Mouse (Mus musculus) brain, adult 2 months (tissue): ENCODE measurements around the gene Uimc1.

Experiments used
- DNase-seq: peaks from one replicate; pipeline ENCODE4 v3.0.0; 2011; ENCODE audit warnings: low read depth, low spot score

The Uimc1 gene

DNA sequence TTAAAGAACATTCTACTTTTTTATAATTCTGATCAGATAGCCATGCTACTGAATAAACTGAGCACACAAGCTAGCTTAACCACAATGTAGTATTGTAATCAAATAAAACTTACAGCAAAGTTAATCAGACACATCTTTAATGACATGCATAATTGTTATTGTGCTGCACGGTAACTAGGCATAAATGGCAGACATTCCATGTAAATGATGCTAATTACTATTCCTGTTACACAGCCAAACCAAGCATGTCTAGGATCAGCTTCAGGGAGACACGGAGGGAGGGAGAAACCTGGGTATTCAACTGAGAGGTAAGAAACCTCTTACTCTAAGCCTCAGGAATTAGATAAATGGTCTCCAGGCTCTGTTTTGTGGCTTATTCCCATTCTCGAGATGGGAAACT, 52.4 kb downstream of the Uimc1 start:
- DNase-seq: no peak

DNA sequence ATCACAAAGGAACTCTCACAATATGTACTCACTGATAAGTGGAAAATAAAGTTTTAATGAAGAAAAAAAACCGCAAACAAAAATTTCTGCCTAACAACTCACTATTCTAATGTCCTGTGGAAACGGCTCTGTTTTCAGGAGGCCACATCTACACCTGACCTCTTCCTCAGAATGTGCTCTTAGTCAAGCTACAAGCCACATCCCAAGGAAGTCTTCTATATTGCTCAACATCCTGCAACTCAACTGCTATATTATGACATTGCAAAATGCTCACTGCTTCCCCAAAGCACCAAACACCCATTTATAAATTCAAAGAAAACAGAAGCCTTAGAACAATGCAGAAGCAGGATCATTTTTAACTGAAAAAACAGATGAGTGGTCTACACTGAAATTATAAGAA, 60.1 kb downstream of the Uimc1 start:
- DNase-seq: no peak

DNA sequence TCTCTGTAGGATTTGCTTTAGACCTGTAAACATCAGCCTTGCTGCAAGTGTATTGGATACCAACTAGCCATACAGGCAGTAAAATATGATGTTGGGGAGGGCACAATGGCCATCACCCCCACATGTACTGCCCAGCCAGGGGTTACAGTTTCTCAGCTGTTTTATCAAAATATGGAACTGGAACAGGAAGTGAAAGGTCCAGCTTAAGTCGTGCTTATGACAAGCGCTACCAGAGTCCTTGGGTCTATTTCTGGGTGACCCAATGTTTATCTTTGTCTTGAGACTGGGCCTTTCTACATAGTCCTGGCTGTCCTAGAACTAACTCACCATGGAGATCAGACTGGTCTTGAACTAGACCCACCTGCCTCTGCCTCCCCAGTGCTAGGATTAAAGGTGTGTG, 75.9 kb downstream of the Uimc1 start:
- DNase-seq: no peak

DNA sequence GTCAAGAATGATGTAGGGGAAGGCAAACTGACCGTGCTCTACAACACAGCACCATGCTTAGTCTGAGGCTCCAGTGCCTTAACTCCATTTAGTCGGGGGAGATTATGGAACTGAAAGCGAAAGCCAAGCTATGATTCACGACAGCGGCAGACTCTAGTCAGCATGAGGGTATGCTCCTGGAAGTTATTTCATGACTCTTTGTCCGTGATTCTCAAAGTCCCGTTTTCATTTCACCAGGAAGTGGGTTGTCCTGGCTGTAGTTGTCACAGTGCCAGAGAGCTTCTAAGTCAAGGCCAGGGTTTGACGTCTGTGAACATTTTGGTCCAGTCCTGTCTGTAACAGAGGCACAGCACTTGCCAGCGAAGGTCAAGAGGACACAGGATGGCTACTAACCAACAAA, 77.4 kb downstream of the Uimc1 start:
- peak; percentile 27 for DNase-seq

DNA sequence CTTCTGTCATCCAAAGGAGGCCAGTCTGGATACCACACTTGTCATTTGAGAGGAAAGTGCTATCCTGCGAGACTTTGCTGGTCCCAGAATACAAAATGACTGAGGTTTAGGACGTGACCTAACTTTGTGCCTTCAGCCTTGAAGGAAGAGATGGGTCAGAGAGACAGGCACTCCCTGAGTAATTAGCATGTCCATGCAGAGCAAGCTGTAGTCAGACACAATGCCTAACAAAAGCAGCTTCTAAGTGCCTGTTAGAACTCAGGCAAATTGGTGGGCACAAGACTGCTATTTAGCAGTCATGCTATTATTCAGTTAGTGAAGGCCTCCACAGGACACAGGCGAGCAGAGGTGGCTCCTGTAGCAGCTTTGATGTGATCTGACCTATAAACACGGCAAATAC, 77.8 kb downstream of the Uimc1 start:
- no peak for DNase-seq

DNA sequence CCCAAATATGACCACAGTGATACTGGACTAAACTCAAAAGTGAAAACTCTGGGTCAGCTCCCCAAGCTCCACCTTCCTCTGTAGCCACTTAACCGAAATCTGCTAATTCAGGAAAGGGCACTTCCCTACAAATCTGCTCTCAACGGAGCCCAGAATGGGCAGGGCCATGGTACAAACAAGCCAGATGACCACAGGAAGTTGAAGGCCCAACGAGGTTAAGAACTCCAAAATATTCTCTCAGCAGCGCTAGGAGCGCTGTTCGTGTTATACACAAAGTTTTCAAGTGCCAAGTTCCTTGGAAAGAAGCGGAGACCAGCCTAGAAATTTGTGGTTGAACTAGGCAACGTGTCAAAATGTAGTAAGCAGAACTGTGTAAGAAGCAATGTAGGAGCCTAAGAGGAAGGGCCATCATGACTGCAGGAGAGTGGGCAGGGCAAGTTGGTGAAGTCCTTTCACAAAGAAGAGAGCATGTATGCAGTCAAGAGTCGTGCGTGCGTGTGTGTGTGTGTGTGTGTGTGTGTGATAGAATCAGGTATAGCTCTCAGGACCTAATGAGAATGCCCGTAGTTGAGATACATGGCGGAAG, 78.8 kb downstream of the Uimc1 start, which contains the start of gene Hk3:
TSS of gene Hk3 (minus strand) at position 192 of the 586 bp plus-strand sequence.
- DNase-seq: no peak

DNA sequence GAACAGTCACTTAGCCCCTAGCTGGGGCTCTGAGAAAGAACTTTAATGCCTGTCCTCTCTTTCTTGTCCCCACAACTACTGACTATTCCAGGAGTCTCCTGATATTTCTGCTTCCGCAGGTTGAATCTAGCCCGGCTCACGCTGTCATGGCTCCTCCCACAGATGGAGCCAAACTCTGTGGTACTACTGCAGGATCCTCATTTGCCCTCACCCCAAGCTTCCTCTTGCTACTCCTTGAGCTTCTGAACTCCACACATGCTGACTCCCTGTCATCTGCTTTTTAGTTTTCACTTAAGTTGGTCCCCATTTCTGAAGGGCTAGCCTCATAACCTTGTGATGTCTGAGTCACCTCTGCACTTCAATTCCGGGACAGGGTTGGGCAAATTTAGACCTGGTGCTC, 80.0 kb downstream of the Uimc1 start:
- no peak for DNase-seq

DNA sequence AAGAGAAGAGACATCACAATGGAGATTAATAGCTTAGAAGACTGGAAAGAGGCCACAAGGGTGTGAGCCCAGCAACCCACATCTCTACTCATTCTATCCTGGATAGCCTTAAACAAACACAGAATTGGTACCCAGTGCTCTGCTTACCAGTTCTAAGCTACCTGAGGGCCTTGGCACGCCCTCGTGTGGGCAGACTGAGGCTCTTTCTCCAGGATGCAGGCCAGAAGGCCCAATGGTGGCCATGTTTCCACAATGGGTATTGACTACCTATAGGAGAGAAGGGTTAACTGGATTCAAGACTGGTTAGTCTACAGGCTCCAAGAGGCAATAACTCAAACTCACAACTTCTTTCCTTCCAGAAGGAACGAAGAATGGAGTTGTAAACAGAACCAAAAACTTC, 80.9 kb downstream of the Uimc1 start:
- peak; percentile 33 for DNase-seq

DNA sequence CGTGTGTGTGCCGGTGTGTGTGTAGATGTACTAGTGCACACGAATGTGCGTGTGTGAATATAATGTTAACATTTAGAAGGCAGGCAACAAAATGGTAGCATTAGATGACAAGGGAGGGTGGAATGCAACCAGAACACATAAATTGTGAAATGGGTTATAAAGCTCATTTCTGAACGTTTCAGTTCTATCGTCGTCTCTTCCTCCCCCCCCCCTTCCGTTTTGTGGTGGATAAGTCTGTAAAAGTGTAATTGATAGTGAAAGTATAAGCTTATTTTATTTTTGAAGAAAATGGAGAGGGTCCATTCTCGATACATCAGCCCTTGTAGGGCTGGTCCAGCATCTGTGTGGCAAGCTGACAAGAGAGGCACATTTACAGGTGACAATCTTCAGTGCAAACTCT, 81.4 kb downstream of the Uimc1 start:
- DNase-seq: no peak

DNA sequence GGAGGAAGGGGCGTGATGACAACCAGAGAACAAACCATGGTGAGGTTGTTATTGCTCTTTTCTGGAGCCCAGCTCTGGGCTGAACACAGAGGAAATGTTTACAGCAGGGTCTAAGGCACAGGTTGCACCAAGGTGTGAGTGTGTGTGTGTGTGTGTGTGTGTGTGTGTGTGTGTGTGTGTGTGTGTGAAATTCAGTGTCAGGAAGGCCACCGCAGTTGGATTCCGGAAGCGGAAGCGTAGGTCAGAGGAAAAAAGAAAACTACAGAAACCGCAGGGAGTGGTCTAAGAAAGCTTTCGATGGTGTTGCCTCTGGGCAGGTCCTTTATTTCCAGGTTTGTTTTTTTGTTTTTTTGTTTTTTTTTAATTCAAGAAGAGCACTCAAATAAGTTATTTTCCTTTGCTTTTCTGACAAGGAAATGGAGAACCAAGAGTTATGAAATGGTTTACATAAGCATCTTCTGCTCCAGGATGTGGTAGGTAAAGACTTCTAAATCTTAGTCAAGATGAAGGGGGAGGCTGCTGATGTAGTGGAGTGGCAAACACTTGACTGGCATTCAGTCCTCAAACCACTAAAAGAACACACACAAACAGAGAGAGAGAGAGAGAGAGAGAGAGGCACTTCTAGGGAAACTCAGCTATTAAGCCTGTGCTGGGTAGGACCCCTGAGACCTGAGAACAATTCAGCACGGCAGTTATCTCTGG, 82.1 kb downstream of the Uimc1 start:
- DNase-seq: no peak

DNA sequence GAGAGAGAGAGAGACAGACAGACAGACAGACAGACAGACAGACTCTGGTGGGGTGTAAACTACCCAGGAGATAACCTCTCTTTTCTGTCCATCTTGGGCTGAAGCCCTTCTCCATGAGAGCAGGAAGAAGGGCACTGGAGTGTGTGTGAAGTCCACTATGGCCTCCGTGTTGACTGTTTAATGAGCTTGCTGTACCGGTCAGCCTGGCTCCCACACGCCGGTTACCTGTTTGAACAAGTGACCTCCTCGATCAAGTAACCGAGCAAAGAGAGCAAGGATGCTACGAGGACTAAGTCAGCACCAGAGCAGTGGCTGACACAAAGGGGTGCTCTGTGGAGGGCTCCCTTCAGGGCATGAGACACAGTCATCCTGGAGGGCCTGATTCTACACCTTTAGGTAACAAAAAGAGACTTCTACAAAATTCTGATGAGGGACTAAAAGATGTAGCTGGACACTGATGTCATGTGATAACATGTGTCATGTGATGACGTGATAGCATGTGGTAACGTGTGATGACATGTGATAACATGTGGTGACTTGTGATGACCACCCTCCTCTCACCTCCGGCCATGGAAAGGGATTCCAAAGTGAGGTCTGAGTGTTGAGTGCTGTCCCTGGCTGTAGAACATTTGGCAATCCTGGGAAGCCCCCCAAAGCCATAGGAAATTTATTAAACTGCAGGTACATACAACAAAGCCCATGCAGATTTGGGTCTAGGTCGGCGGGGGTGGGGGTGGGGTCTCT, 82.8 kb downstream of the Uimc1 start:
- DNase-seq: no peak

DNA sequence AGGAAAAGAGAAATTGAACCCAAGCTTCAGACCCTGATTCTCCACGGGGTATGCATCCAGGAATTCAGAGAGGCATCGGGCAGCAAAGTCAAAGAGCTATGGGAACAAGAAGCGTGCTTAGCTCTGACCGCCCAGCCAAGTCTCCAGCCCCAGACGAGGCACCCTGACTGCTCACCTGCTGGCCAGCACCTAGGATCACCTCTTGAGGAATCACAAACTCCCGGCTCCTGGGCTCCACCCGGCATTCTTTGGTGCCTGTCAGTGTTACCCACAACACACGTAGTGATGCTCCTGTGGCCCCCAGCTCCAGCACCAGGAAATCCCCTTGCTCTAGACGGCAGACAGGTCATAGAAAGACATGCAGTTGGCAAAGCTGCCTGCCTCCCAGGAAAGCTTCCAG, 85.6 kb downstream of the Uimc1 start:
- DNase-seq: no peak

DNA sequence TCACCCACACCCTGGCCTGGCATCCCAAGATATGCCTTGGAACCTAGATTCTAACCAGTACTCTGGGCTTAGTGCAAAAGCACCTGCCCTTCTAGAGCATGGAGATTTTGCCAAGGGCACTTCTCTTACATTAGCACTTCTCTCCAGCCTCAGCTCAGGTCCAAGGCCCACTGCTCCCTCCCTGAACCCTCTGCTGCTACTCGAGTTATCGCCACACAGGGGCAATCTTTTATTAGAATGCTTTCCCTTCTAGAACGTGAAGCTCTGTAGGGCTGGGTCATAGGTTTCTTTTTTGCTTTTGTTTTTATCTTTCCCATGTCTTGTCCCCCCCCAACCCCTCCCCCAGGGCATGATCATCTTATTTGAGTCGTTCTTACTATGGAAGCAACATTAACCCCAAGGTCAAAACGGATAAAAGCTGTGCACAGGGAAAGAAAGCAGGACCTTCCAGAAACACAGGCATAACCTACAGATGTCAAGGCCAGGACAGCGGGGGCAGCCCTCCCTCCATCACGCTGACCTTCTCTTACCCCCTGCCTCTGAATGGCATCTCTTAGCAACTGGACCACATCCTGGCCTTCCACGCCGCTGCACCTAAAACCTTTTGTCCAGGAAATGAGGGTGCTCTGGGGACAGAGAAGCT, 86.3 kb downstream of the Uimc1 start:
- DNase-seq: peak; percentile 31

DNA sequence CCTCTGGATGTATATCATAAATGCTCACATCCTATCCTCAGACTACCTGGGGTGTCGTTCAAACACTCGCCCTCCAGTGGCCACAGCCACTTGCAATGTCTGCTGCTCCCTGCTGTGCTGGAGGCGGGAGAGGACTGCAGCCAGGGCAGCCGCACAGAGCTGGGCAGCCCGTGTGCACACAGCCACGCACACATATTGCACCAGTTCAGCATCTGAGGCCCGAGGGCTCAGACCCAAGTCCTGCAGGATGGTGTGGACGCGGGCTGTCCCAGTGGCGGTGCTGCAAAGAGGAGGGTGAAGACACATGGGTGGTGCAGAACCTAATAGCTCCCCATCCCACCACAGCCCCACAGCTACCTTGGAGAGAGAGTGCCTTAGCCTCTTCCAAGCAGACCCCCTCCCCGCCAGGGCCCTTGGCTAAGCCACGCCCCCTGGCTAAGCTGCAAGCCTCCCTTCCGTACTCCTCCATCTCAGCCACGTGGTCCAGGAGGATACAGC, 88.1 kb downstream of the Uimc1 start:
- DNase-seq: peak; percentile 64

DNA sequence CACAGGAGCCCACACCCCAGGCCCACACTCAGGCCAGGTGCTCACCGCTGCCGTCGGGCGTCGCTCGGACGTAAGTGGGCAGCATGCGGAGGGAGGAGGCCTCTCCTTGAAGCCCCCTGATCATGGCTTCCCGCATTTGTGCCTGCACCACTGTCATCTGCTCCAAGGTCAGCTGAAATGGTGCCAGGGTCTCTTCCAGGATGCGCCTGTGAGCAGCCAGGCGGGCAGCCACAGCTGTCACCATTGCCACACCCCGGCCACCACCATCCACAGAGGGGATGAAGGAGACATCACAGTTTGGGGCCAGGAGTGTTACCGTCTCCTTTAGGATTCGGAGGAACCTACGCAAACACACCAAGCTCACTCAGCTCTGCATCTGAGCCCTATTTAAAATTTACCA, 89.0 kb downstream of the Uimc1 start:
- DNase-seq: no peak

DNA sequence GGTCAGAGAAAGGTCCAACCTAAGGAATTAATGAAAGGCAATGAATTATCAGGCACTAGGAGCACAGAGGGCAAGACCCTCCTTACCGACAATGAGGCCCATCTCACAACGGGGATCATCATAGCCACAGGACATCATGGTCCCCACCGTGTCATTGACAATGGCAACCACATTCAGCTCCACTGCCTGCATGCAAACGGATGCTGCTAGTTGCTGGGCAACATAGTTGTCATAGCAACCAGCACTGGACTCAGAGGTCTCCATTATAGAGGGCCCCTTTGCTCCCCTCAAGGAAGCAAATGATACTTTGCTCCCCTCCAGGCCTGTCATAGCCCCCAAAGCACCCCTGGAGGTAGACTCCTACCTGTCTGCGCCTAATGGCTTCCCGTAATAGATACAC, 91.5 kb downstream of the Uimc1 start:
- peak; percentile 49 for DNase-seq

DNA sequence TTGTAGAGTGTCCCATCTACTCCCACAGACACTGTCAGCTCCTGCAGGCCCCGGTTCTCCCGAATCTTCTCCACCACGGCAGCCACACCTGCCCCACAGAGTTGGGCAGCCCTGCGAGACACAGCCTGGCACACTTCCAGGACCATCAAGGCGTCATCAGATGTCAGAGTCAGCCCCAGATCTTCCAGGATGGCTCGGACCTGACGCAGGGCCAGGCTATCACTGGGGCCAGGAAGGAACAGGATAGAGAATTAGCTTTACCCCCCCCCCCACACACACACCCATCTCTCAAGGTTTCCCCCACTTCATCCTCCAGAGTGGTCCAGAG, 93.7 kb downstream of the Uimc1 start:
- DNase-seq: no peak

DNA sequence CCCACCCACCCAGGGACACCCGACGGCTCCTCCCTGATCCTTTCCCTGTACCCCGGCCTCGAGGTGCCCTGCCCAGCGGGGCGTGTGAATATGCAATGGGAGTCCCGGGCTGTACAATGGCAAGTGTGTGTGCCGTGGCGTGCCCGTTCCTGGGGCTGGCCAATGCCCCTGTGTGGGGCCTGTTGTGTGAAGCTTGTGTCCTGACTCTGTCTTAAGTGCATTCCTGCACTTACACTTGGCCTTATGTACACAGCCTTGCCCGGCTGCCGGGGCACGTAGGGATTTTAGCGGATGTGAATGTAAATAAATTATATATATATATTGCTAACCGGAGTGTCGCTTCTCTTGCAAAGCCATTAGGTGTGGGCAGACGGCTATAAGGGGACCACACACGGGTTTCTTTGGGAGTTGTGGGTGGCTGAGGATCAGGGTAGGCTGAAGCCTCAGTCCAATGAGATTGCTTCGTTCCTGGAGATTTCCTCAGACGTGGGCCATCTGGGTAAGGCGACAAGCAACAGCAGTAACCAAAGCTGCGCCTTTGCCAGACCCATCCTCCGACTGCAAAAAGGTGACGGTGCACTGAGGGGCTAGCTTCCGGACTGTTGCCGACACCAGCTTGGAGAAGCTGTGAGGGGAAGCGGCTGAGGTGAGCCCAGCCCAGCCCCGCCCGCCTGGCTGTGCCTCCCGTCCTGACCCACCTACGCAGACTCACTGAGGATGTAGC, 94.2 kb downstream of the Uimc1 start:
- peak; percentile 59 for DNase-seq

DNA sequence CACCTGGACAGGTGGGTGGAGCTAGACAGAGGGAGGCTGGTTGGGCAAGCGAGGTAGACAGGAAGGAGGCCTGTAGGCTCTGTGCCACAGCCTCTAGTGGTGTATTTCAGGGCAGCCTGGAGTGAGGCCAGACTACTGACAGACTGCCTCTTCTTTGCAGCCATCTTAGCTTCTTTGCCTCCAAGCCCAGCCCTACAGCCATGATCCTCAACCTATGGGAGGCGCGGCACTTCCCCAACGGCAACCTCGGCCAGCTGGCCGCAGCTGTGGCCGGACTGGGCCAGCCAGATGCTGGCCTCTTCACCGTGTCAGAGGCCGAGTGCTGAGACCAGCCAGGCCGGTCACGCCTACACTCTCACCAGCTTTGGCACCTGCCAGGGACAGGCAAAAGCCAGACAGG, 95.5 kb downstream of the Uimc1 start:
- DNase-seq: peak; percentile 64

DNA sequence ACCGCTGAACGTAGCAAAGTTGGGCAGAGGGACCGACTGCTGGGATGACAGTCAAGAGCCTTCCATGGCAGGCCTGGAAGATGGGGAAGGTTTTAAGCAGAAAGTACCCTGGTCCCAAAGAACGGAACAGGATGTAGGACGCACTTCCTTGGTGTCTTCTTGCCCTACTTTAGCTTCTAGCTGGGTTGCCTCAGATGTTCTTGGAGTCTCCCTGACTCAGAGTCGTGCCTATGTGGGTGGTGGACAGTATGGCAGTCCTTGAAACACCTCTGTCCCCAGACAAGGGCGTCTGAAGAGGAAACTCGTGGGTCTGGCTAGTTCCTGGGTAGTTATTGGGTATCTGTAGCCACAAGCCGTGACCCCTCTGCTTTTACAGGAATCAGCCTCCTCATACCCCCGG, 98.0 kb downstream of the Uimc1 start:
- peak; percentile 77 for DNase-seq

DNA sequence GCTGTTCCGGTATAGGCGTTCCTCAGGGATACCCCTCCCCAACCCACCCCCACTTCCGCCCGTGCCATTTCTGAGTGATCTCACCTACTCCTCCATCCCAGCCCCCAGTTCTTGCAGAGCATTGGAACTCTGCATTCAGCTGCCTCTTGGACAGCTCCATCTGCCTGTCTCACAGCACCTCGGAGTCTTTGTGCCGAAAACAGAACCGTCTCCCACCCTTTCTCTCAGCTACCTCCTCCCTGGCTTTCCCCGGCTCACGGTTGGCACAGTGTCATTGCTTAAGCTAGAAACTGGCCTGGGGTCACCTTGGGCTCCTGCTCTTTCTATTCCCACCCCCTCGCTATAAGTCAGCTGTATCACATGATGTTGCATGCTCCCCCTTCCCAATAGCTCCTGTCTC, 99.7 kb downstream of the Uimc1 start:
- peak; percentile 91 for DNase-seq

DNA sequence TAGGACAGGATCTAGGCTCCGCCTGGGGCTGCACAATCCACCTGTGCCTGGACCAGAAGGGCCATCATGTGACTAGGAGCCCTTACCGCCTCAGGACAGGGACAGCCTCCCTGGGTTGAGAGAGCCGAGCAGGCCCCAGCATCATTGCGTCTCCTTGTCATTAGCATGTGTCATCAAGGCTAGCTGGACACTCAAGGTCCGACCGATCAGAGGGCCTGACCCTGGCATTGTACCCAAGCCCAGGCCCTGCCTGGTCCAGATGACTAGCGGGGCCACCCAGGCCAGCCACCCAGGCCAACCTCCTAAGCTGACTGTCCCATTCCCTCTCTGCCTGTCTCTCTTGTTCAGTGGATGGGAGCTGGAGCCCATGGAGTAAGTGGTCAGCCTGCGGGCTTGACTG, 102.5 kb downstream of the Uimc1 start:
- no peak for DNase-seq
